Mouse (Mus musculus): Measurements from ENCODE around the gene Cdkal1. TPM values are rescaled to one million over a fixed set of nuclear protein-coding genes. Genes with fewer than 3 reads are reported as not detected.

Cdkal1 gene
- total RNA-seq, 1 experiment from 2014 or later = 68.2 TPM

DNA sequence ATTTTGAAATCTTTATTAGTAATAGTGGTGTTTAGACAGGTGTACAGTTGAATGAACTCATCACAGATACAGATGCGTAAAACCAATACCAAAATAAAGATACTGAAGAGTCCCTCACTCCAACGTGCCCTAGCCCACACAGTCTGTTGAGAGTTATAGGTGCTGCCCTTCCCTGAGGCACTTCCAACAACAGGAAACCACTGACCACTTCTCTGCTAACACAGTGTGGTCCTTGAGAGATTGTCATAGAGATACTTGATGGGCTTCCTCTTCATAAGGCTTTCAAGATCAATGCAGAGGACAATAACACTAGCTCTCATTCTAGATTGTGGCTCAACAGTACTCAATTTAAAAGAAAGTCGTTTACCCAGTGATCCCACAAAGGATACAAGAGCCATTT lies 191.6 kb downstream of the Cdkal1 start:
- no peak for ATAC-seq (ENCODE audit: extremely low read depth, insufficient number of reproducible peaks, low FRiP score, poor library complexity, severe bottlenecking)

DNA sequence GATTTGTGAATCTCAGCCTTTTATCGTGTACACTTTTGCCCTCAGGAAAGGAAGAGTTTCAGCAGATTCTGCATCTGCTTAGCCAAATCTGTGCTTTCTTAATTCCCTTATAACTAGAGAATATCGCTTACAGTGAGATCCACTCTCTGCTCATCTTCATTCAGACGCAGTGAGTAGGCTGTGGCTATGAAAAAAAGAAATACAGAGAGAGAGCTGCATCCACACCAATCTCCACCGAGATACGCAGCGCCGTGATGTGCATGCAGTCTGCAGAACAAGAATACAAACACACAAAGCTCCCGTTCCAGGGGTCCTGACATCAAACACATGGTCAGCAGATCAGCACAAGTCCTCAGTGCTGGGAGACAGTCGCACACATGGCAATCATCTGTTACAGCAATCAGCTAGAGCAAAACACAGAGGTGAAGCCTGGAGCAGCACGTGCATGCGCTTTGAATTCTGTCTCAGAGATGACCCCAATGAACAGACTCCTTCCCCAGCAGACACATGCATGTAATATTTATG lies 199.6 kb downstream of the Cdkal1 start:
- no peak for ATAC-seq (ENCODE audit: extremely low read depth, insufficient number of reproducible peaks, low FRiP score, poor library complexity, severe bottlenecking)

DNA sequence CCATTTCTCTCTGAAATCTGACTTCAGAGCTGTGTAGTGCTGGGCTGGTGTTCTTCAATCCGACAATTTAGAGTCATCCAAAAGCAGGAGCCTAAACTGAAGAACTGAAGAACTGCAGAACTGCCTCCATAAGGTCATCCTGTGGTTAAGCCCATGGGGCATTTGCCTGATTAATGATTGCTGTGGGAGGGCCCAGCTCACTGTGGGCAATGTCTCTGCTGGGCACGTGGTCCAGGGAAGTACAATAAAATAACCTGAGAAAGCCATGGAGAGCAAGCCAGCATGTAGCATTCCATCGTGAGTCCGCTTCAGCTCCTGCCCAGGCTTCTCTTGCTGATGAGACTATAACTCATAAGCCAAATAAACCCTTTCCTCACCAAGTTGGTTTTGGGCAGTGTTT lies 202.1 kb downstream of the Cdkal1 start:
- no peak for ATAC-seq (ENCODE audit: extremely low read depth, insufficient number of reproducible peaks, low FRiP score, poor library complexity, severe bottlenecking)

DNA sequence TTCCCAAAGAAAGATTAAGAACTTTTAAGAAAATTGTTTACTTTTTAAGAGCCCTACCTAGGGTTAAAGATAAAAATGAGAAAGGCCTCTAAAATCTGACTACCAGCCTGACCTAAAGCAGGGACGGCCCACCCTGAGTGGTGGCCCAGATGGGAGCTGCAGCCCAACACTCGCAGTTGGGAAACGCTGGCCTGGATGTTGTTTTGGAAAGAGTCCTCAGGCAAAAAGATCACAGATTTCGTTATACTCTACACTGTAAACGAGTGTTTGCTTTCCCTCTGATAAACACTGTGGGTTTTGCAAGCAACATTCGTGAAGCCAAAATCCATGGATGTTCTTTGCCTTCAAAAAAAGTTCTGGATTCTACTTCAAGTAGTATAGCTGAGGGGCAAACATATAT lies 202.7 kb downstream of the Cdkal1 start:
- no peak for ATAC-seq (ENCODE audit: extremely low read depth, insufficient number of reproducible peaks, low FRiP score, poor library complexity, severe bottlenecking)

DNA sequence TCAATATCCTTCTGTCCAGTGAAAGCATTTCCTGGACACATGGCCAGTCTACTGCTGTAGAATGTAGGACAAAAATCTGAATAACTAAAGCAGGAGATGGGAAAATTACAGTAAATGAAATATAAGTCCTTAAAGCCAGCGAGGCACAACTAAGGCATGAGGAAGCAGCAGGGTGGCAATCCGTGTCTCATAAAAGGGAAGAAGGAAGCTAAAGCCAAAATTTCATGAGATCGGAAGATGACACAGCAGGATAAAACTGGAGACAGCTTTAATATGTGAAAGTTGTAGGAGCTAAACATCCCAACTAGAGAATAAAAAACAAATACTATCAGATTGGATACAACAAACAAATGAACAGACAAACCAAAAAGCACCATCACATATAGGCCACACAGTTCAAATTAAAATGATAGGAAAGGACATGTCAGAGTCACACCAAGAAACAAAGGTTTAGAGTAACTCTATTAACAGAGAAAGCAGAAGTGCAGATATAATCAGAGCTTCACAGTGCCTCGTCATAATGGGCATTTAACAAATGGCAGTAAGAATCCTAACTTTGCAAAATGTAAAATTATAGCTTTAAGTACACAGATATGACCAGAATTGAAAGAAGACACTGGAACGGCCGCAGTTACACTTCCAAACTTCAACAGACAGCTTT lies 204.8 kb downstream of the Cdkal1 start:
- no peak for ATAC-seq (ENCODE audit: extremely low read depth, insufficient number of reproducible peaks, low FRiP score, poor library complexity, severe bottlenecking)

DNA sequence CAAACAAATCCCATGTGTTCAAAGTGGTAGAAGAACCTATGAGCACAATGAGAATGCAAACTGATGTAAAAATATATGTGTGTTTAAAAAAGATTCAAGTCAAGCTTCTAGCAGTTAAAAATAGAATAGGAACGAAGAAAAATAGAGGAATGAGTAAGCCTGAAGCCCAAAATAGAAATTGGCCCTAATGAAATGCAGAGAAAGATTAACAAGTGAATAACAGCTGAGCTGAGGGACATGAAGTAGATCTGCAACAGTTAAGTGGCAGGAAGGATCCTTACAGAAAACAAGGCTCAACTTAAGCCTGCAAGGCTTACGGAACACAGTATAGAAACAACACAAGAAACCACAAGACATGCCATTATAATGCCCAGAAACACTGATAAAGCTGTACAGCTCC lies 205.9 kb downstream of the Cdkal1 start:
- ATAC-seq (ENCODE audit: extremely low read depth, insufficient number of reproducible peaks, low FRiP score, poor library complexity, severe bottlenecking) = no peak

DNA sequence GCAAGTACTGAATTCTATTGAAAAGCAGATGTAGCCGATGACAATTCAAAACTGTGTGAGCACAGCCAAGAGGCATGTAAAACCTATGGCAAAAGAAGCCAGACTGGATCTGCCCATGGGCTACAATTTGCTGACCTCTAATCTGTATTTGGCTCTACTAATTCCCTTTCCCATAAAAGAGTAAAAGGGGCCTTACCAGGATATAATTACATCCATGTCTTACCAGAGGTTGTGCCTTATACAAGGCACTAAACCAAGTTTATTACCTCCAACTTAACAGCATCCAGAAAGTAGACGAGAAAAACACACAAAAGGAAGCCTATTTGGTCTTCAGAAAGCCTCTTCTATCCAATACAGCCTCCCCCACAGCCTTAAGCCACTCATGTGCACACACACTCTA lies 213.2 kb downstream of the Cdkal1 start:
- ATAC-seq (ENCODE audit: extremely low read depth, insufficient number of reproducible peaks, low FRiP score, poor library complexity, severe bottlenecking) = no peak

DNA sequence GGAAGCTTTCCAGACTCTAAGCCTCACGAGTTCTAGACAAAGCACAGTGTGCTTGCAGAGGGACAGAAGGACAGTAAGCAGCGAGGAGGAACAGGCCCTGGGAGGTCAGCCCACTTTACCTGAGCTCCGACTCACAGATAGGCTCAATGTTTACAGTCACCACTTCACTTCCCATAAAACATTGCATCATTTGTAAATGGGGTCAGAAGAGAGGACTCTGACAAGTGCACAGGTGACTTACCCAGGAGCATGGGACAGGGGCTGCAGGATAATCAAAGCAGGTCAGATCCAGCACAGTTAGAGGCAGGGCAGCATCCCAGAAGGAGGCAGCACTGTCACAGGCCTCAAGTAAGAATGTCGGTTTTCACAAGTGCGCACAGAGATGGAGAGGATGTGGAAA lies 214.3 kb downstream of the Cdkal1 start:
- ATAC-seq (ENCODE audit: extremely low read depth, insufficient number of reproducible peaks, low FRiP score, poor library complexity, severe bottlenecking) = no peak

DNA sequence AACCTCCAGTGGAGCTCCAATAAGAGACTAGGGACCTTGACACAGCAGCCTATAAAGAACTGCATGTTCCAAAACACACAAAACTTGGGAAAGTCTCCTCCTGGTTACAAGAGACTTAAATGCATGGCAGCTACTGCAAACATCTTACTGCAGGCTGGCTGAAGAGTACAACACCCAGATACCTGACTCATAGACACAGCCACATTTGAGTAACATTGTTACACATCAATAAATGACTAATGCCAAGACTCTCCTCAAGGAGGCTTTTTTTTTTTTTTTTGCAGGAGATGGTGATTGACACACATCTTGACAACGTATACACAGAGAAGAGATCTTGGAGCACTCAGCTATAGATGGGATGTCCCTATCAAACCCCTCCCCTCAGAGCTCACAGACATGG lies 215.3 kb downstream of the Cdkal1 start:
- ATAC-seq (ENCODE audit: extremely low read depth, insufficient number of reproducible peaks, low FRiP score, poor library complexity, severe bottlenecking) = no peak

DNA sequence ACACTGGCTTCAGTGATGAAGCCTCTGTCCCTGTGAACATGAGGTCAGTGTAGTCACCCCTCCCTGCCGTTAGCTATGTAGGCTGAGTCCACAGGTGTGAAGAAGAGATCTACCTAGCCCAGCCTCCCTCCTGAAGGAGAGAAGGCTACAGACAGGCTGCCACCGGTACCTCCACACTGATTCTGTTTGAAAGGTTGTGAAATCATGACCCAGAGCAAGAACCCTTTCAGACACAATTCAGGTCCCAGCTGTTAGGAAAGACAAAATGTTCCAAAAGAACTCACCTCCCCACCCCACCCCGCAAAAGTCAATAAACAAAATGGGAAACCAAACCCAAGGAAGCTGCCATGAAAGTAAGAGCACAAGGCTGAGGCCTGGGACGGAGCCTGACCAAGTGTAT lies 217.2 kb downstream of the Cdkal1 start:
- no peak for ATAC-seq (ENCODE audit: extremely low read depth, insufficient number of reproducible peaks, low FRiP score, poor library complexity, severe bottlenecking)

DNA sequence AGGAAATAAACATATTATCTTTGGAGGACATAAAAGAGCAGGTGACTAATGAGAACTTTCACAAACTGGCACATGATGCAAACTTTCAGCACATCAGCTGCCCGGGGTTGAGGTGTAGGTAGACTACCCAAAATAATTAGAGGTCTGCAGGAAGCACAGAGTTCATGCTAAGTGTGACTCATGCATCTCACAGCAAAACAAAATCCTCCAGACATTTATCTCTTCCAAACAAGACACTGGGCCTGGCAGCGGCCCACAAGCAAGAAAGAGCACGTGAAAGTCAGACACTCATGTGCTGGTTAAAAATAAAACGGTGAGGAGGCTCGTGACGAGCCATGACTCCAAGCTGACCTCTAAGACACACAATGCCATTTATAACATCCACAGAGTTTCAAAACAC lies 217.7 kb downstream of the Cdkal1 start:
- no peak for ATAC-seq (ENCODE audit: extremely low read depth, insufficient number of reproducible peaks, low FRiP score, poor library complexity, severe bottlenecking)

DNA sequence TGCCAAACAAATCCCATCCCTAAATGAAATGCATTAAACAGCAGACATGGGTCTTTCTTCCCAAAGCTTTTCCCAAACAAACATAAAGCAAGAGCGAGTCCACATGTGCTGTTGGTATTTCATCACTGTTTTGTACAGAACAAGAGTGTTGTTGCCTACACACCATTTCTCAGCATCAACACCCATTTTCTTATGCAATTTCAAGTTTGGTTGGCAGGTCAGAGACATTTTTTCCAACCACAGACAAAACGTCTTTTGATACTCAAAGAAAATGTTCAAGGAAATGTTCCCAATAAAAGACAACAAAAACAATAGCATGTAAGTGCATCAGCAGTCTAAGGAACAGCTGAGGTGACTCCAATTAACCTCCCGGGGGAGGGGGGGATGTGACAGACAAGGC lies 219.9 kb downstream of the Cdkal1 start:
- no peak for ATAC-seq (ENCODE audit: extremely low read depth, insufficient number of reproducible peaks, low FRiP score, poor library complexity, severe bottlenecking)

DNA sequence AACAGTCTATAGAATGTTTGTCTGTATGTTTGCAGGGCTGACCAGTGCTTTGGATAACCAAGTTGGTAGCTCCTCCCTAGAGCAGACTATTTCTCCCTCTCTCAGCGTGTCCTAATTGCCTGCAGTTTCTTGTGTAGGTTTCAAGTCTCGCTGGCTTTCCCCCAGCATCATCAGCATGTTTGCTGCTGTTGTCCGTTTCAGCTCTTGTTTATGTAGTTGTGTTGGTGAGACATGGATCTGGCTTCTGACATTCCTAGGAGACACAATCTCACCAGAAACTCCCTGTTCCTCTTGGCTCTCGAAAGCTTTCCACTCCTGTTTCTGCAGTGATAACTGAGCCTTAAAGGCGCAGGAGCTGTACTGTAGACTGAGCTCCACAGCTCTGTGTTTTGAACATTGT lies 224.1 kb downstream of the Cdkal1 start:
- ATAC-seq (ENCODE audit: extremely low read depth, insufficient number of reproducible peaks, low FRiP score, poor library complexity, severe bottlenecking) = no peak

DNA sequence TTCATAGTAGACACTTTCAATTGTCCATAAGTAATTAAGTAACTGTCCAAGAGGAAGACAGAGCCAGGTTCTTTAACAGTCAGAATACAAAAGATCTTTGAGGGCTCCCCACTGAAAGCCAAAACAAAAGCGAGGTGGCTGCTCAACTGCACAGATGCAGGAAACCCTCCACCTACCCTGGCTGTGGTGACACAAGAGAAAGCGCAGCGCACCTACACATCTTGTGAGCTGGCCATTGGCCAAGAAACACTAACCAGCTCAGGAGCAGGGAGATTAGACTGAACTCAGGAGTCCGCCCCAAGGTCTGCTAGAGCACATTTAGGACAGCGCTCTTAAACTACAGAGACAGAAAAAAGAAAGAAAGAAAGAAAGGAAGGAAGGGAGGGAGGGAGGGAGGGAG lies 226.9 kb downstream of the Cdkal1 start:
- ATAC-seq (ENCODE audit: extremely low read depth, insufficient number of reproducible peaks, low FRiP score, poor library complexity, severe bottlenecking) = no peak

DNA sequence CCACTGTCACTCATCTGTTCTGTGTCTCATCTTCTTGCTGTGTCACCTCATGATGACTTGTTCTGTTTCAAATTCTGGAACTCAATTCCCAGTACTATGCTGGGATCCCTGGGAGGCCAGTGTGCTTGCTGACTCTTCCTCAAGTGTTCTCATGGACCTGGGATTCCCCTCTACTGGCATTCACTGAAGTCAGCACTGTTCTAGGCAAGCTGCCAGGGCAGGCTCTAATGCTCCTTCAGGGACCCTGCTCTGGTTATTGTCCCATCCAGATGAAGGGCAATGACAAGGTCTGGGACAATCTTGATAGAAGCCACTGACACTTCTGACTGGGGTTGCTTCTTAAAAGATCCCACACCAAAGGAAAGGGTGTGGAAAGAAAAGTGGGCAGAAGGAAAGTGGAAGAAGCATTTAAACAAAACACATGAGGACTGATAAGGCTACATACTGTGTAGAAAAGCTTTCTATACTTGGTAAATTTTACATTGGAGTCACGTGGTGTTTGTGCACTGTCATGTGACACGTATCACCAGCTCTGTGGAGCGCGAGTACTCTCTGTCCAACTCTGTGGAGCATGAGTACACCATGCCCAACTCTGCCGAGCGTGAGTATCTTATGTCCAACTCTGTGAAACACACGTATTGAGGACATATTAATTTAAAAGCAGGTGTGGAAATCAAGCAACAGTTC lies 227.9 kb downstream of the Cdkal1 start:
- ATAC-seq (ENCODE audit: extremely low read depth, insufficient number of reproducible peaks, low FRiP score, poor library complexity, severe bottlenecking) = no peak

DNA sequence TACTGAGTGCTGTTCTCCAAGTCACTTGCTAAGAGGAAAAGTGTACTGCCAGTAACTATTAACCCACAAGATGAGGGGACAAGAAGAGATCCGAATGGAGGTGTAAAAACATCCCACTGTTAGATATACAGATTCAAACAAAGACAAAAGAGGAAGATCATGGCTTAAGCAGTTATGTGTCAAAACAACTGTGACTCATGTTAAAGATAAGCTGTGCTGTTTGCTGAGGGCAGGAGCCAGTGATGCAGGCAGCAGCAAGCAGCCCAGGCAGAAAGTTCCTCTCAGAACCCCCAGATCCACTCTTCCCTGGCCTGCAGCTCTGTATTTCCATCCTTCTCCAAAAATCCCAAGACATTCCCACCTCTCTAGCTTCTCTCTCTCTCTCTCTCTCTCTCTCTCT lies 230.5 kb downstream of the Cdkal1 start:
- ATAC-seq (ENCODE audit: extremely low read depth, insufficient number of reproducible peaks, low FRiP score, poor library complexity, severe bottlenecking) = no peak

DNA sequence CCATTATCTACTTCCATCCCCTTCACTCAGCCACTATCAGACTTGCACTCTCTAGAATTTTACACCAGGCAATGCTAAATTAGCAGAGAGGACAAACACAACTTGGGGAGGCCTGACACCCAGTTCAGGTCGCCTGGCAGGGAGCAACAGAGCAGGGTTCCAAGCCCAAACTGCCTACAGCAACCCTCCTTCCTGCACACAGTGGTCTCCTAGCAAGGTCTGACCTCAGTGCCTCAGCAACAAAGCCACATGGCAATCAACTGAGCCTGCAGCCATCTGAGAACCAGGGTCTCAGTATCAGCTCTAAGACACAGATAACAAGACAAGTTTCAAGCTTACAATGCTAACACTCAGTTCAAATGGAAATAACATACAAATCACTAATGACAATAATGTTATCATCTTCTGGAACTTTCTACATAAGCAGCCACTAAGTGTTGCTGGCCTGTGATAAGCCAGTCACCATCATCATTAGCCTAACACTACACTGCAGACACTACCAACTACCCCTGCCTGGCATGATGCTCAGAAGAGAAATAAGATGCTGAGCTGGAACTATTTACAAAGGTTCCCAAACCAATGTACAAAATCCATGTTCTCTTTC lies 231.7 kb downstream of the Cdkal1 start:
- ATAC-seq (ENCODE audit: extremely low read depth, insufficient number of reproducible peaks, low FRiP score, poor library complexity, severe bottlenecking) = no peak

DNA sequence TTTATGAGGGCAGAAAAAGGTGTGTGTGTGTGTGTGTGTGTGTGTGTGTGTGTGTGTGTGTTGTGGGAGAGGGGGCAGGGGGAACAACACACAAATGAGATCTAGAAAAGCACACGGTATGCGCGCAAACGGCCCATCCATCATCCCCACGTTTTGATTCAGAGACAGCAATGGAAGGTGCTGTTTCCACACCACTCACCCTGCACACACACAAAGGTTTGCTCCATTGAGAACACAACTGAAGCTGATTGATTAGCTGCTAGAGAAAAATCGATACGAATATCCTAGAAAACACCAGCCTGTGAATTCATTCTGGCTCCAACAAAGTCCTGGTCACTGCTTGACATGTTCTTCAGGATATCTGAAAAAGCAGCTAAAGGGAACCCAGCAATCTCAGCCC lies 233.6 kb downstream of the Cdkal1 start:
- ATAC-seq (ENCODE audit: extremely low read depth, insufficient number of reproducible peaks, low FRiP score, poor library complexity, severe bottlenecking) = no peak

DNA sequence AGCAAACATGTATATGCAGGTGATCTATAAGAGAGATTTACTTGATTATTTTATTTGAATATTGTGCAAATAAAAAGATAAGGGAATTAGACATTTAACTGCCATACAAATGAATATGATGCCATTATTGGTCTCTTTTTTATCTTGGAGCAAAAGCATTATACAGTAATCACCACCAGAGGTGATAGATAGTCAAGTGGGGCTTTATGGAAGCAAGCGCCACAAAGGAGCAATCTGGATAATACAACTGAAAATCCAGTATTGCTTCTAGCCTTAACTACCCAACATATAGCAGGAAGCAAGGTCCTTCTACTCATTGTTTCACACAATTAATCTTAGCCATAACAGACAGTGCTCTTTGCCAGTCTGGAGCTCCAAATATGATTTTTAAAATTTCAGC lies 234.1 kb downstream of the Cdkal1 start:
- no peak for ATAC-seq (ENCODE audit: extremely low read depth, insufficient number of reproducible peaks, low FRiP score, poor library complexity, severe bottlenecking)

DNA sequence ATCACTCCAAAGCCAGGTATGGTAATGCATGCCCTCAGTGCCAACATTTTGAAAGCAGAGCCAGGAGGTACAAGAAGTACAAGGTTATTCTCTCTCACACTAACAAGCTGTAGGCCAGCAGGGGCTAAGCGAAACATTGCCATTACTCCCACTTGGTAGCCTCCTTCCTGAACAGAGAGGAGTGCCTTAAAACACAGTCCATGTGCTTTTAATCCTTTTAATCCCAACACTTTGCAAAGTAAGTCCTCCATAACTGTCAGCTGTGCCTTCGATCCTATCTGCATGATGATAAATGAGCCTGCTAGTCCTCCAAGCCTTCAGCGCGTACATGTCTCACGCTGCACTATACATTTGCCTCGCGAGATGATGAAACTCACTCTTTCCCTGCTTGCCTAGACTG lies 234.6 kb downstream of the Cdkal1 start:
- no peak for ATAC-seq (ENCODE audit: extremely low read depth, insufficient number of reproducible peaks, low FRiP score, poor library complexity, severe bottlenecking)

All from neutrophil, adult 5-6 weeks (primary cell).